Mouse (Mus musculus): ENCODE measurements around the gene Sdccag8. TPM values are rescaled to one million over a fixed set of nuclear protein-coding genes. Genes with fewer than 3 reads are reported as not detected.

The Sdccag8 gene
- polyA plus RNA-seq, 1 experiment from 2014 or later, result 5.2 TPM

DNA sequence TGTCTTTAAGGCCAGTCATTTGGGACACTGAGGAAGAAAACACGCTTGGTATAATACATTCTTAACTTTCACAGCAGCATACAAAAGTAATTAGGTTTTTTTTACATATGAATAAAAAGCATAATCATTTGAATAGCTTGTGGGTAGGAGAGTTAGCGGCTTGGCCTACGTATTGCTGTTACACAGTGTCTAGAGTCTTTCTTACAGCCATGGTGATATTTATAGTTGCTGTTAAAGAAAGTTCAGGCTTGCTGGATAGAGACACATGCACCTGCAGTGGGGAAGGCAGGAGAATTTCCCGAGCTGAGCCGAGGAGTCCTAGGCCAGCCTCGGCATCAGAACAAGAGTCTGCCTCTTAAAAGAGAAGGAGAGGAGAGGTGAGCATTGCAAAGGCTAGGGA is 134.4 kb downstream of the Sdccag8 start:
- no peak for ATAC-seq (ENCODE audit: low read depth)
- no peaks in the 10 kb centered on the region for H3K36me3 ChIP-seq (ENCODE audit: control insufficient read depth, insufficient read depth)
- WGBS (ENCODE audit: insufficient replicate concordance), result 75% methylated on average over 6 of the region's 6 CpGs

DNA sequence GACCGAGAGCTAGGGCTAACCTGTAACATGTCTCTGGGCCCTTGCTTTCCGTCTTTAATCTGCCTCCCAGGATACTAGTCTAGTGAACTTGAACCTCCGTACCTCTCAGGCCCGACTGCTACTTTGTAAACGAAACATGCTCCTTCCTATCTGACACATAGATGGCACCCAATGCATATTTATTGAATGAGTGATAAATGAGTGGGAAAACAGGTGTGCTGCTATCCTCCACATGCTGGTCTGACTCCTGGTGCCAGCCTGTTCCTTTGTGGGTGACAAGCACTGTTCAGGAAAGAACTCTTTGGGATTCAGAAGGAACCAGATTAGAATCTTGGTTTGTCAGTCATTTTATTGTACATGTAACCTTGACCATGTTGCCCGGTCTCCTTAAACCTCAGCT is 134.9 kb downstream of the Sdccag8 start:
- Histone ChIP-seq H3K4me1 (ENCODE audit: control insufficient read depth, low read depth, low read length) (no peaks in the 10 kb centered on the region), H3K9ac (ENCODE audit: low read depth, low read length) (no peak overlapping the region), H3K9me3 (replicated peaks; ENCODE audit: control insufficient read depth, low read length) (no peaks in the 10 kb centered on the region), H3K36me3 (ENCODE audit: control insufficient read depth, insufficient read depth) (no peaks in the 10 kb centered on the region), H3K27me3 (ENCODE audit: control insufficient read depth, insufficient read depth, low read depth, low read length) (no peaks in the 10 kb centered on the region), H3K4me2 (ENCODE audit: low read depth, low read length) (no peak overlapping the region), H3K27ac (ENCODE audit: low read length) (no peak overlapping the region), H3K4me3 (ENCODE audit: low read depth, low read length) (no peak overlapping the region)
- ATAC-seq (ENCODE audit: low read depth), result no peak
- 70% methylated on average over 6 of the region's 6 CpGs for WGBS (ENCODE audit: insufficient replicate concordance)

More for the DNA sequence above, 134.4 kb downstream of the Sdccag8 start:
- Histone ChIP-seq H3K27me3 (ENCODE audit: control insufficient read depth, insufficient read depth, low read depth, low read length) (no peaks in the 10 kb centered on the region), H3K9ac (ENCODE audit: low read depth, low read length) (no peak overlapping the region), H3K9me3 (replicated peaks; ENCODE audit: control insufficient read depth, low read length) (no peaks in the 10 kb centered on the region), H3K27ac (ENCODE audit: low read length) (no peak overlapping the region), H3K4me3 (ENCODE audit: low read depth, low read length) (no peak overlapping the region), H3K4me1 (ENCODE audit: control insufficient read depth, low read depth, low read length) (no peaks in the 10 kb centered on the region), H3K4me2 (ENCODE audit: low read depth, low read length) (no peak overlapping the region)

DNA sequence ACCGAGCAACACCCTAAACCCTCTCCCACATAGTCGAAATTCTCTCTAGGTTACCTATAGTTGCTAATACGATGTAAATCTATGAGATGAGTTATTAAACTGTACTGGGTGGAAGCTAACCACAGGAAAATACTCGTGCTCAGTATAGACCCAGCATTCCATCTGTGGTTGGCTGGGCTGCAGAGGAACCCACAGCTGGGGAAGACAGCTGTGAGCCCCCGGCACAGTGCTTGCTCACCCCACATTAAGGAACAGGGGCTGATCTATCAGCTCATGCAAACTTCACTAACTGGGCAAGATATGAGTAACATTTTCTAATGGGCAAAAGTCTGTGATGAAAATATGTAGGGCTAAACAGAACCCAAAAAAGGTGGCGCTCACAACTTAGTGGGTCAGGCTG is 135.6 kb downstream of the Sdccag8 start:
- H3K4me2 ChIP-seq (ENCODE audit: low read depth, low read length), result no peak overlapping the region
- no peaks in the 10 kb centered on the region for H3K27me3 ChIP-seq (ENCODE audit: control insufficient read depth, insufficient read depth, low read depth, low read length)
- no peaks in the 10 kb centered on the region for H3K36me3 ChIP-seq (ENCODE audit: control insufficient read depth, insufficient read depth)
- no peaks in the 10 kb centered on the region for H3K4me1 ChIP-seq (ENCODE audit: control insufficient read depth, low read depth, low read length)
- no peak overlapping the region for H3K27ac ChIP-seq (ENCODE audit: low read length)
- WGBS (ENCODE audit: insufficient replicate concordance), result 58% methylated on average over 6 of the region's 6 CpGs
- no peaks in the 10 kb centered on the region for H3K9me3 ChIP-seq (replicated peaks; ENCODE audit: control insufficient read depth, low read length)
- ATAC-seq (ENCODE audit: low read depth), result no peak
- H3K4me3 ChIP-seq (ENCODE audit: low read depth, low read length), result no peak overlapping the region
- no peak overlapping the region for H3K9ac ChIP-seq (ENCODE audit: low read depth, low read length)

DNA sequence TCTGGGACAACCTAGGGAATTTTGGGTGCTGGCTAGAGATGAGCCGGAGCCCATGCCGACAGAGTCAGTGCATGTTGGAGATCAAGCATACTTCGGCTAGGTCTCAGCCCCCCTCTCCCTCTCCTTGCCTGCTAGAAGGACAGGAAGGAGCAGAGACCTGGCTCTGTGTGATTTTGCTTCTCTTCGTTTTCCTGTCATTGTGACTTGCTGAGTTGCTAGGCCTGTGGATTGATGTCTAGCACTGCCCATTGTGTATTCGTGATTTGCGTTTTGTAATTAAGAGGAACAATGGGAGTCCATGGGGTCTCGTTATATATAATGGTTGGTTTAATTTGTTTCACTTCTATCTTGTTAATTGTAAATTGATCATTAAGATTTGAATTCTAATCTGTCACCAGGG is 137.4 kb downstream of the Sdccag8 start:
- no peaks in the 10 kb centered on the region for H3K36me3 ChIP-seq (ENCODE audit: control insufficient read depth, insufficient read depth)
- WGBS (ENCODE audit: insufficient replicate concordance), result 58% methylated on average over 7 of the region's 7 CpGs
- H3K9ac ChIP-seq (ENCODE audit: low read depth, low read length), result no peak overlapping the region
- no peak overlapping the region for H3K4me2 ChIP-seq (ENCODE audit: low read depth, low read length)
- no peaks in the 10 kb centered on the region for H3K4me1 ChIP-seq (ENCODE audit: control insufficient read depth, low read depth, low read length)
- no peaks in the 10 kb centered on the region for H3K9me3 ChIP-seq (replicated peaks; ENCODE audit: control insufficient read depth, low read length)
- H3K27ac ChIP-seq (ENCODE audit: low read length), result no peak overlapping the region
- no peak overlapping the region for H3K4me3 ChIP-seq (ENCODE audit: low read depth, low read length)
- no peaks in the 10 kb centered on the region for H3K27me3 ChIP-seq (ENCODE audit: control insufficient read depth, insufficient read depth, low read depth, low read length)
- no peak for ATAC-seq (ENCODE audit: low read depth)

DNA sequence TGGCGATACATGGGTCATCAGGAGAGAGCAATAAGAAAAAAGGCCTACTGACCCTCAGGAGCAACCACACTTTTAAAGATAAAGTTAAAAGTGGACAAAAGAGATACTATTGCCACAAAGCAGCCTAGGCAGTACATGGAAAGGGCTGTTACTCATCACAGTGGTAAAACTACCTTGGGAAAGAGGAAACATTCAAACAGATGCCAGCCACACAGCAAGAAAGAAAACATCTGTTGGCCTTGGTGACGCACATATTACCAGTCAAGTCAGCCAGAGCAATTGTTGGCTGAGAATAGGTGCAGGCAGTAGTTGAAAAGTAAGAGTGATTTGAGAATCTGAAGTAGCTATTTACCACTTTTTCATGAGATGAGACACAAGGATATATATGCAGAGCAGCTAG is 143.9 kb downstream of the Sdccag8 start:
- WGBS (ENCODE audit: insufficient replicate concordance), result 72% methylated on average over 2 of the region's 2 CpGs
- no peak overlapping the region for H3K9ac ChIP-seq (ENCODE audit: low read depth, low read length)
- H3K27ac ChIP-seq (ENCODE audit: low read length), result no peak overlapping the region
- H3K4me1 ChIP-seq (ENCODE audit: control insufficient read depth, low read depth, low read length), result no peaks in the 10 kb centered on the region
- no peaks in the 10 kb centered on the region for H3K9me3 ChIP-seq (replicated peaks; ENCODE audit: control insufficient read depth, low read length)
- no peaks in the 10 kb centered on the region for H3K27me3 ChIP-seq (ENCODE audit: control insufficient read depth, insufficient read depth, low read depth, low read length)
- no peak overlapping the region for H3K4me2 ChIP-seq (ENCODE audit: low read depth, low read length)
- no peak overlapping the region for H3K4me3 ChIP-seq (ENCODE audit: low read depth, low read length)
- H3K36me3 ChIP-seq (ENCODE audit: control insufficient read depth, insufficient read depth), result no peaks in the 10 kb centered on the region
- ATAC-seq (ENCODE audit: low read depth), result no peak

DNA sequence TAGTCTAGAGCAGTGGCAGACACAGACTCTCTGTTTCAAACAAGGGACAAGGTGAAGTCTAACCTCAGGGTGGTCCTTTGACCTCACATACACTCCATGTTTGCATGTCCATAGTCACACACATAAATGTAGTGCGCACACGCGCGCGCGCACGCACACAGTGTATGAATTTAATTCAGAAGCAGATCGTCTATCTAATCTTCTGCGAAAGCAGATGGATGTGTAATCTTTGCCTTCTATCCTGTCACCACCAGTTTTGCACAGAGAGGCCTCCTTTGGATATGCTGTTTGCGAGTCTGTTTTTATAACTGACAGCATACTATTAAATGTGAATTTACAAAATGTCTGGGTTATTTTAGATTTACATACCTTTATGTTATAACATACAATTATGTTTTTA is 147.3 kb downstream of the Sdccag8 start:
- Histone ChIP-seq H3K4me3 (ENCODE audit: low read depth, low read length) (no peak overlapping the region), H3K4me2 (ENCODE audit: low read depth, low read length) (no peak overlapping the region), H3K9ac (ENCODE audit: low read depth, low read length) (no peak overlapping the region), H3K27ac (ENCODE audit: low read length) (no peak overlapping the region), H3K36me3 (ENCODE audit: control insufficient read depth, insufficient read depth) (no peaks in the 10 kb centered on the region), H3K27me3 (ENCODE audit: control insufficient read depth, insufficient read depth, low read depth, low read length) (no peaks in the 10 kb centered on the region), H3K4me1 (ENCODE audit: control insufficient read depth, low read depth, low read length) (no peaks in the 10 kb centered on the region), H3K9me3 (replicated peaks; ENCODE audit: control insufficient read depth, low read length) (no peaks in the 10 kb centered on the region)
- ATAC-seq (ENCODE audit: low read depth), result no peak
- WGBS (ENCODE audit: insufficient replicate concordance), result 86% methylated on average over 10 of the region's 10 CpGs

DNA sequence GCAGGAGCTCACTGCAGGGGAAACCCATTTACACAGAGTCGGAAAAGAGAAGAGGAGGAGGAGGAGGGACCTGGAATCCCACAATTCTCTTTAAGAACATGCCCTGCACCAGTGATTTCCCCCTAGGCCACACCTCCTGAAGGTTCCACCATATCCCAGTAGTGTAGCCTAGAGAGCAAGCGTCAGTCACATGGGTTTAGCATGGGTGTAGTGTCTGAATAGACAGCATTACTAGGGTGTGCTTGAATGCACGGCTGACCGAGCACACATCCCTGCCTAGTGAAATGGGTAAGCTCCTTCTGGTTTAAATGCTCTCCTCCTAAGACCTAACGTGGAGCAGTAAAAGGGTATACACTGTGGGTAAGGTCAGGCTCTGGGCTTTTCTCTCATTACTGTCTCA is 148.4 kb downstream of the Sdccag8 start:
- H3K9me3 ChIP-seq (replicated peaks; ENCODE audit: control insufficient read depth, low read length), result no peaks in the 10 kb centered on the region
- no peak overlapping the region for H3K4me3 ChIP-seq (ENCODE audit: low read depth, low read length)
- no peaks in the 10 kb centered on the region for H3K27me3 ChIP-seq (ENCODE audit: control insufficient read depth, insufficient read depth, low read depth, low read length)
- no peaks in the 10 kb centered on the region for H3K4me1 ChIP-seq (ENCODE audit: control insufficient read depth, low read depth, low read length)
- WGBS (ENCODE audit: insufficient replicate concordance), result 65% methylated on average over 5 of the region's 5 CpGs
- H3K36me3 ChIP-seq (ENCODE audit: control insufficient read depth, insufficient read depth), result no peaks in the 10 kb centered on the region
- H3K27ac ChIP-seq (ENCODE audit: low read length), result no peak overlapping the region
- H3K9ac ChIP-seq (ENCODE audit: low read depth, low read length), result no peak overlapping the region
- no peak overlapping the region for H3K4me2 ChIP-seq (ENCODE audit: low read depth, low read length)
- no peak for ATAC-seq (ENCODE audit: low read depth)

DNA sequence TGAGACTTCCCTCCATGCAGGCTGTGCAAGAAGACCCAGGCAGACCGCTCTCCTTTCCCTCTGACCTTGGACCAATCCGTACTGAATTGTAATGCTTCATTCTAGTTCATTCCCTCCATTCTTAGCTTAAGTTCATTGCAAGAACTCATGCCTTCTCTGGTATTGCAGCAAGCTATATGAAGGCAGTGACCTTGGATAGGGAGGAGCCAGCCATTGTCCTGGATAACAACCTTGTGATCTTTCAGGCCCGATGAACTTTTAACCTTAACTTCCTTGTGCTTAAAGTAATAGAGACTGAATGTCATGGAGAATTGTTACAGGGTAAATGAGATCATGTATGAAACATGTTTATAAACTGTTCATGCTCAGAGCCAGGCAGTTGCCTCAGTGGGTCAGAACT is 152.8 kb downstream of the Sdccag8 start:
- no peaks in the 10 kb centered on the region for H3K9me3 ChIP-seq (replicated peaks; ENCODE audit: control insufficient read depth, low read length)
- H3K27ac ChIP-seq (ENCODE audit: low read length), result no peak overlapping the region
- no peak overlapping the region for H3K9ac ChIP-seq (ENCODE audit: low read depth, low read length)
- H3K36me3 ChIP-seq (ENCODE audit: control insufficient read depth, insufficient read depth), result no peaks in the 10 kb centered on the region
- H3K4me1 ChIP-seq (ENCODE audit: control insufficient read depth, low read depth, low read length), result no peaks in the 10 kb centered on the region
- no peak overlapping the region for H3K4me3 ChIP-seq (ENCODE audit: low read depth, low read length)
- H3K27me3 ChIP-seq (ENCODE audit: control insufficient read depth, insufficient read depth, low read depth, low read length), result no peaks in the 10 kb centered on the region
- 66% methylated on average over 3 of the region's 3 CpGs for whole genome bisulfite sequencing (ENCODE audit: insufficient replicate concordance)
- H3K4me2 ChIP-seq (ENCODE audit: low read depth, low read length), result no peak overlapping the region
- no peak for ATAC-seq (ENCODE audit: low read depth)

DNA sequence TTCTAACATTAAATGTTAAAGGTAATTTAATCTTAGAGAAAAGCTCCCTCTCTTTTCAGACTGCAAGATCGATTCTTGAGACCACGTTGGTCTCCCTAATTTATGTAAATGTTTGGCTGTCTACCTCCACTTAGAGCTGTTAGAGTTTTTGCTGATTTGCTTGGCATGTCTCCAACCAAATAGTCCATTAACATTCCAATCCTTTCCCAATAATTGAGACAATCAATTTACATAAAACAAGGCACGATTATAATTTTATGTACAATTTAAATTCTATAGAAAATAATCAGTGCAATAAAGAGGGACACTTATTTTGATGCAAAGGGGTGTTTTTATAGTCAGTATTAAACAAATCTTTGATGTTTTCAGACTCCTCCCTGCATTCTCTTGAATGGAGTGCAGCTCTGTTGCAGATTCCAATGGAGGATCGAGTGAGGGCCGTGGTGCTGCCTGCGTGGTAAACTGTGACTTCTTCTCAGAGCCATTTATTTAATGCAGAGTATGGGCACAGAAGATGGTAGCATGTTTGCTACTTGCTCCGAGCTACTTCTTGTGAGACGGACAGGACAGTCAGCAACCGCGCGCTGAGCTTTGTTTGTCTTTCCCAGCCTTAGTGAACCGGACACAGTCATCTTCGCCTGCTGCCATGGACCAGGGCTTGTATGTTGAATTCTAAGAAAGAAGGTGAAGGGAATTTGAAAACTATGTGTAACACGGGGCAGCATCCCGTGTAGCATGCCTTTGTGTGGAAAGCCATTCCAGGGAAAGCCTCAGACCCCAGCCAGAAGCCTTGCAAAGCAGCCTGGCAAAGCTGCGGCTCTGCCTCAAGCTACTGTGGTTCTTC is 156.4 kb downstream of the Sdccag8 start:
- Histone ChIP-seq H3K27ac (ENCODE audit: low read length) (no peak overlapping the region), H3K9me3 (replicated peaks; ENCODE audit: control insufficient read depth, low read length) (no peaks in the 10 kb centered on the region), H3K36me3 (ENCODE audit: control insufficient read depth, insufficient read depth) (no peaks in the 10 kb centered on the region), H3K9ac (ENCODE audit: low read depth, low read length) (no peak overlapping the region), H3K4me1 (ENCODE audit: control insufficient read depth, low read depth, low read length) (no peaks in the 10 kb centered on the region), H3K27me3 (ENCODE audit: control insufficient read depth, insufficient read depth, low read depth, low read length) (no peaks in the 10 kb centered on the region), H3K4me2 (ENCODE audit: low read depth, low read length) (no peak overlapping the region), H3K4me3 (ENCODE audit: low read depth, low read length) (no peak overlapping the region)
- ATAC-seq (ENCODE audit: low read depth), result no peak
- WGBS (ENCODE audit: insufficient replicate concordance), result 73% methylated on average over 16 of the region's 16 CpGs
